Mouse (Mus musculus) stomach, postnatal 0 days (tissue): ENCODE results near the gene Gnb1.

Source experiments
- CTCF ChIP-seq: IDR thresholded peaks from 2 replicates; pipeline ENCODE4 v1.5.1; 2016; ENCODE audit warnings: antibody characterized with exemption, low read depth, mild to moderate bottlenecking, moderate library complexity
- EP300 ChIP-seq: optimal IDR thresholded peaks from 2 replicates; pipeline ENCODE3; 2016; ENCODE audit warnings: antibody characterized with exemption

GRCm38 (mm10) chr4:155463050-155463449, 28.1 kb upstream of the Gnb1 start:
- TF ChIP-seq CTCF (no peak), EP300 (no peak)
